Mouse (Mus musculus) embryo, embryonic 10 days (tissue): ENCODE measurements at regions not wholly inside any gene's neighbourhood (a gene's known extent, or its start where the extent isn't known, plus 50 kb on each side); places are given as distances from the start of the nearest gene placed in this dataset.

Experiments used
- DNase-seq: peaks from one replicate; pipeline ENCODE4 v3.0.0-alpha.2; 2015; ENCODE audit warnings: low spot score

GRCm38 (mm10) chr9:41483218-41483617 lies 321.7 kb upstream of the Ubash3b start:
- no peak for DNase-seq

- DNase-seq: no peak
Observed at GRCm38 (mm10) chr9:41481611-41482266, 320.2 kb upstream of the Ubash3b start.

- DNase-seq: no peak
Observed at GRCm38 (mm10) chr9:41479854-41480749, 318.6 kb upstream of the Ubash3b start.

- no peak for DNase-seq
Observed at GRCm38 (mm10) chr9:41479085-41479484, 317.6 kb upstream of the Ubash3b start.

GRCm38 (mm10) chr9:41478106-41478848 lies 316.8 kb upstream of the Ubash3b start:
- DNase-seq: no peak

- no peak for DNase-seq
Observed at GRCm38 (mm10) chr9:41475326-41475725, 313.8 kb upstream of the Ubash3b start.

- no peak for DNase-seq
Observed at GRCm38 (mm10) chr9:41474945-41475297, 313.4 kb upstream of the Ubash3b start.

- DNase-seq: peak; percentile 69
Observed at GRCm38 (mm10) chr9:41474244-41474944, 312.9 kb upstream of the Ubash3b start.

GRCm38 (mm10) chr9:41473506-41473905 lies 312.0 kb upstream of the Ubash3b start:
- DNase-seq: no peak

GRCm38 (mm10) chr9:41471345-41471744 lies 309.8 kb upstream of the Ubash3b start:
- DNase-seq: no peak

GRCm38 (mm10) chr9:41470010-41470409 lies 308.5 kb upstream of the Ubash3b start:
- no peak for DNase-seq

GRCm38 (mm10) chr9:41469414-41469813 lies 307.9 kb upstream of the Ubash3b start:
- DNase-seq: no peak

GRCm38 (mm10) chr9:41464057-41464685 lies 302.7 kb upstream of the Ubash3b start:
- DNase-seq: no peak

GRCm38 (mm10) chr9:41461742-41462141 lies 300.2 kb upstream of the Ubash3b start:
- peak; percentile 91 for DNase-seq

- DNase-seq: no peak
Observed at GRCm38 (mm10) chr9:41460709-41461108, 299.2 kb upstream of the Ubash3b start.

- no peak for DNase-seq
Observed at GRCm38 (mm10) chr9:41457003-41457402, 295.5 kb upstream of the Ubash3b start.

- DNase-seq: no peak
Observed at GRCm38 (mm10) chr9:41451738-41452137, 290.2 kb upstream of the Ubash3b start.

GRCm38 (mm10) chr9:41449233-41449632 lies 287.7 kb upstream of the Ubash3b start:
- DNase-seq: no peak

- DNase-seq: no peak
Observed at GRCm38 (mm10) chr9:41447902-41448301, 286.4 kb upstream of the Ubash3b start.

GRCm38 (mm10) chr9:41447211-41447875 lies 285.8 kb upstream of the Ubash3b start:
- DNase-seq: peak; percentile 63
